Mouse (Mus musculus) midbrain, embryonic 11.5 days (tissue): ENCODE data around the gene Slc6a16. TPM values are rescaled to one million over a fixed set of nuclear protein-coding genes. Genes with fewer than 3 reads are reported as not detected.

Source experiments
- ATAC-seq: fragments of 200-750 bp; cut with Nextera tagmentation; 2 replicates; pipeline ENCODE4 v1.8.0; 2017; ENCODE audit warnings: moderate TSS enrichment, moderate library complexity; ENCODE audit not compliant: low FRiP score
- DNase-seq: peaks from one replicate; pipeline ENCODE4 v3.0.0; 2015; ENCODE audit warnings: low spot score; ENCODE audit errors: missing footprints
- H3K27ac ChIP-seq: fragments of 300-500 bp; sonication (generic); 2 replicates; pipeline ENCODE4 v1.5.1; 2014; ENCODE audit warnings: low read depth, low read length
- H3K27me3 ChIP-seq: fragments of 300-500 bp; sonication (generic); 2 replicates; pipeline ENCODE4 v1.6.1; 2014; ENCODE audit warnings: mild to moderate bottlenecking, low read length, moderate library complexity, mixed read lengths; ENCODE audit not compliant: control insufficient read depth, insufficient read depth
- H3K36me3 ChIP-seq: fragments of 300-500 bp; sonication (generic); 2 replicates; pipeline ENCODE4 v1.6.1; 2014; ENCODE audit warnings: mild to moderate bottlenecking, low read length, moderate library complexity, mixed read lengths; ENCODE audit not compliant: control insufficient read depth, insufficient read depth
- H3K4me1 ChIP-seq: fragments of 300-500 bp; sonication (generic); 2 replicates; pipeline ENCODE4 v1.6.1; 2014; ENCODE audit warnings: low read length; ENCODE audit not compliant: control insufficient read depth, insufficient read depth
- H3K4me2 ChIP-seq: fragments of 300-500 bp; sonication (generic); 2 replicates; pipeline ENCODE4 v1.6.1; 2014; ENCODE audit warnings: mild to moderate bottlenecking, moderate library complexity
- H3K4me3 ChIP-seq: fragments of 300-500 bp; sonication (generic); 2 replicates; pipeline ENCODE4 v1.5.1; 2014; ENCODE audit warnings: low read depth, low read length
- H3K9ac ChIP-seq: fragments of 300-500 bp; sonication (generic); 2 replicates; pipeline ENCODE4 v1.6.1; 2014; ENCODE audit warnings: low read length
- H3K9me3 ChIP-seq: fragments of 300-500 bp; sonication (generic); 2 replicates; pipeline ENCODE4 v1.6.1; 2016; ENCODE audit warnings: low read length; ENCODE audit not compliant: control insufficient read depth
- WGBS: fragments of 180-500 bp; shearing (Covaris S2); extraction: QIAGEN DNeasy Blood & Tissue Kit; methylation state at CpG from one replicate; pipeline ENCODE4 v1.1.7; 2014; 5-methylcytosine and 5-hydroxymethylcytosine counted together
- polyA plus RNA-seq: library from polyadenylated mRNA; unstranded; fragments of >200 nt; fragmentation: Nextera tagmentation; extraction: Ambion mirVana; gene quantifications from 2 replicates; pipeline ENCODE4 v1.2.1, GENCODE M21; 2014

Slc6a16 gene
- polyA plus RNA-seq, 1 experiment from 2014 or later: not detected

DNA sequence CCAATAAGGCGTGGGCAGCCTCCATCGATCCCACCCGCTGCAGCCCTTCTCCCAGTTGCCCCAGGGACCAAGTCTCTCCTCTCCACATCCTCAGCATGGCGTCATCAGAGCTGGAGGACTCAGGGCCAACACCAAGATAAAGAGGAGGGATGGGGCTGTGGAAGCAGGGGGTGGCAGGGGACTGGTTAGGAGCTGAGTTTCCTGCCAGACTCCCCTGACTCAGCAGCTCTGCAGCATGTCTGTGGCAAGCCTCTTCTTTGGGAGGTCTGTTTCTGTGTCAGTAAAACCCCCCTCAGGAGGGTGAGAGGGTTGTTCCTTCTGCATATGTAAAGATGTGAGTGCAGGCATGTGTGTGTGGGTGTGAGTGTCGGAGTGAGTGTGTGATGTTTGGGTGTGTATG is 43.9 kb upstream of the Slc6a16 start:
- no peak for DNase-seq
- no peak overlapping the region for H3K27ac ChIP-seq
- no peak for ATAC-seq
- 79% methylated on average over 5 of the region's 5 CpGs for WGBS
- no peaks in the 10 kb centered on the region for H3K9me3 ChIP-seq
- H3K27me3 ChIP-seq: no peaks in the 10 kb centered on the region
- H3K4me2 ChIP-seq: no peak overlapping the region
- H3K4me1 ChIP-seq: no peaks in the 10 kb centered on the region
- H3K4me3 ChIP-seq: no peak overlapping the region
- no peaks in the 10 kb centered on the region for H3K36me3 ChIP-seq
- H3K9ac ChIP-seq: no peak overlapping the region

DNA sequence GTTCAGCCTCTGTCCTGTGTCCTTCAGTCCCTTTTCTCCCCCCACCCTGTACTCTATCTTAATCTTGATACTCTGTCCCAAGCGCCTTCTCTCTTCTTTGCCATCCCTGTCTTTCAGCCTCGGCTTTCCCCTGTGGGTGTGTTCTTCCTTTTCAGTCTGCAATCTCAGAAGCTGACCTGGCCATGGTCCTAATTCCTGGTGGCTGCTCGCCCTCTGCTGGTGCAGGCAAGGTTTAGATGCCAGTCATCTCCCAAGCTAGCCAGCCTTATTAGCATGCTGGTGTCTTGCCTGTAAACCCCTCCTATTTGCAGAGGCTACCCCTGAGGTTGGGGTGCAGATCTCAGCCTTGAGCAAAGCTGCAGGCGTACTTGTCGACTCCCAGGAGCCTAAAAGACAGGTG is 42.5 kb upstream of the Slc6a16 start:
- ATAC-seq: peak; percentile 73; the same call in 1 of the 2 replicates
- no peak overlapping the region for H3K4me3 ChIP-seq
- H3K9ac ChIP-seq: no peak overlapping the region
- no peaks in the 10 kb centered on the region for H3K4me1 ChIP-seq
- H3K4me2 ChIP-seq: no peak overlapping the region
- 12% methylated on average over 5 of the region's 5 CpGs for WGBS
- no peak for DNase-seq
- H3K27me3 ChIP-seq: no peaks in the 10 kb centered on the region
- no peaks in the 10 kb centered on the region for H3K36me3 ChIP-seq
- H3K27ac ChIP-seq: no peak overlapping the region
- H3K9me3 ChIP-seq: no peaks in the 10 kb centered on the region

DNA sequence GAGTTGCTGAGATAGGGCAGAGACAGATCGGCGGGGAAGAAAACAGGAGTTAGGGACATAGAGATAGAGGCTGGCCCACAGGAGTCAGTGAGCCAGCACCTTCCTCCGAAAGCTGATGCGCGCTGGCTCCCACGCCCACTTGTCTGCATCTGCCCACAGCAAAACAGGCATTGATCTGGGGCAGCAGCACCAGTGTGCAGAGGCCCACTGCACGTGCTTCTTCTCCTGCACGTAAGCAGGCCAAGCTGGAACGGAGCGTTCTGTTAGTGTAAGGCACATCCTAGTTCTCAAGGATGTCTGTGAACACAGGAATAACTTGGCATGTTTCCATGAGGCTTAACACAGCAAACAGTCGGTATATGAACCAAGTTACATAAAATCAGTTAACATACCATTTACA is 41.9 kb upstream of the Slc6a16 start:
- Histone ChIP-seq H3K4me3 (no peak overlapping the region), H3K27me3 (no peaks in the 10 kb centered on the region), H3K36me3 (no peaks in the 10 kb centered on the region), H3K9ac (no peak overlapping the region), H3K27ac (no peak overlapping the region), H3K4me2 (no peak overlapping the region), H3K4me1 (no peaks in the 10 kb centered on the region), H3K9me3 (no peaks in the 10 kb centered on the region)
- ATAC-seq (no peak), DNase-seq (no peak)
- 86% methylated on average over 11 of the region's 11 CpGs for WGBS

DNA sequence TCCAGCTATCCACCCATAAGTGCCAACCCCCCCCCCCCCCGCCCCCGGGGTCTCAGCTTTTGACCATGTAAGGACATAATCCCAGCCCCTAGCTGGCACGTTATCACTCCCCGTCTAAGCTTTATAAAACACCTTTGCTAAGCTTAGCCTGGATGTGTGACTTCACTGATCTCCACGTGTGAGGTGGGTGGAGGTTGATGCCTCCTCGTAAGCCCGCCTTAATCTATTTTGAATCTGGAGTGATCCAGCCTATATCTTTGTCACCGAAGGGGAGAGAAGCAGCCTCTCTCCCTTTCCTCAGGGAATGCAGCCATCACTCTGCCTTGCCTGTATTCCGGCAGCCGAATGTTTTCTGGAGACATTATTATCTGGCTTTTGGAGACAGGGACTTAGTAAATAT is 38.2 kb upstream of the Slc6a16 start:
- Histone ChIP-seq H3K27me3 (no peaks in the 10 kb centered on the region), H3K9ac (no peak overlapping the region), H3K27ac (no peak overlapping the region), H3K36me3 (no peaks in the 10 kb centered on the region), H3K4me2 (no peak overlapping the region), H3K4me1 (no peaks in the 10 kb centered on the region), H3K4me3 (no peak overlapping the region), H3K9me3 (no peaks in the 10 kb centered on the region)
- DNase-seq: no peak
- WGBS: 63% methylated on average over 10 of the region's 10 CpGs
- no peak for ATAC-seq

DNA sequence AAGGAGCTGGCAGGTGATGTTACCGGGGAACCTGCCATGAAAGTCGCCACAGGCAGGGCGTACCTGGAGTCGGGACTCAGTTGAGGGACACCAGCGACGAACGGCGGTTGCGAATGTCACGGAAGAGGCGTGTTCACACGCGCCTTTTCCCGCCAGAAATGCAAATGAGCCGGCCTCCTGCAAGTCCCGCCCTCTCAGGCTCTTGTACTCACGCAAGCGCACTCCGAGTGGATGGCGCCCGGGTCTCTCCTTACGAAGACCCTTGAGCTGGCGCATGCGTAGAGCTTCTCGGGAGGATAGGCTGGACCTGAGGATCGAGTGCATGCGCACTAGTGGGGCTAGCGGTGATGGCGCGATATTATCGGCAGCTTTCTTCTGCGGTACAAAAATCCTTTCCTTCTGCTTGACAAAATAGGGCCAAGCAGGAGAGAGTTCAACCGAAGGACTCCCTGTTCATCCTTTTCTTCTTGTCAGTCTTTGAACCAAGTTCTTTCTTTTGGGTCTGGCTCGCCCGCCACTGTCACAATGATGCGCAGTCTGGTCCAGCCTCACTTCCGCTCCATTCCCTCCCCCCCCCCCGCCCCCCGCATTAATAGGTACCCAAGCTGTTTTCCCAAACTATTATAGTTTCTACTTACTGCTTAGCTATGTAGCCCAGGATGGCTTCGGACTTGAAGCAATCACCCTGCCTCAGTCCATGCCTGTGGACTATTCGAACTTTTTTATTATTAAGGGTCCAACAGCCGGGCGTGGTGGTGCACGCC is 36.3 kb upstream of the Slc6a16 start, which contains the start of gene Ccdc155:
Gene Ccdc155, minus strand, starts transcription at position 513 of the 764 bp plus-strand sequence.
- Histone ChIP-seq H3K9me3 (peaks cover 4% of the 10 kb centered on the region; the same call in 1 of the 2 replicates), H3K27ac (no peak within 1 kb of the TSS), H3K4me1 (no peaks in the 10 kb centered on the region), H3K9ac (peak within 1 kb of the TSS; percentile 49), H3K27me3 (no peaks in the 10 kb centered on the region), H3K4me3 (peak within 1 kb of the TSS; percentile 28), H3K36me3 (no peaks in the 10 kb centered on the region), H3K4me2 (peak within 1 kb of the TSS; percentile 34)
- 9% methylated on average over 44 of the region's 44 CpGs for WGBS
- peak; percentile 98 for ATAC-seq
- peak; percentile 99 for DNase-seq

DNA sequence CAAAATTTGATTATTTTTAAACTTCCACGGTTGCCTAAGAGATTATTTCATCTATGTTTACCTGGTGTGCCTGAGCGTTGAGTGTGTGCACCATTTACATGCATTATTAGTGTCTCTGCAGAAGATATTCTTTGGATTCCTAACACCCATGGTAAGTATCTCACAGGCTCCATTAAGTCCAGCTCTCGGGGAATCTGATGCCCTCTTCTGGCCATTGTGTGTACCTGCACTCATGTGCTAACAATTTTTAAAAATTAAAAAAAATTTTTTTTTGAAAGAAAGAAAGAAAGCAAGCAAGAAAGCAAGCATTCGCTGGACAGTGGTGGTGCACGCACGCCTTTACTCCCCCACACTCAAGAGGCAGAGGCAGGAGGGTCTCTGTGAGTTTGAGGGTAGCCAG is 32.6 kb upstream of the Slc6a16 start:
- Histone ChIP-seq H3K36me3 (no peaks in the 10 kb centered on the region), H3K4me3 (no peak overlapping the region), H3K4me1 (no peaks in the 10 kb centered on the region), H3K4me2 (no peak overlapping the region), H3K27ac (no peak overlapping the region), H3K9me3 (peaks cover 4% of the 10 kb centered on the region; the same call in 1 of the 2 replicates), H3K27me3 (peaks cover 12% of the 10 kb centered on the region), H3K9ac (no peak overlapping the region)
- no peak for ATAC-seq
- 80% methylated on average over 6 of the region's 6 CpGs for WGBS
- no peak for DNase-seq

DNA sequence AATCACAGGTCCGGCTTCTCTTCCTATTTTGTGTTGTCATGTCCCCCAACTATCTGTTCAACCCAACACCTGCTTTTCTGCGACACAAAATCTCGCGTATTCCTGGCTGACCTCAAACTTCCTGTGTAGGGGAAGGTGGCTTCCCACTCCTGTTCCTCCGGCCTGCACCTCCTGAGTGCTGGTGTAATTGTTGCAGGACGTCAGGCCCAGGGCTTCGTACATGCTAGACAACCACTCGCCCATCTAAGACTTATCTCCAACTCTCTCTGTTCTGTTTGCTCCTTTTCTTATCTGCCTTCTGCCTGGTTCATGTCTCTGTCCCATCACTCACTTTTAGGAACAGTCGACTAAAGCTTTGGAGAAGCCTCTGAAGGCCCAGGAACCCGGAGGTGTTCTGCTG is 29.8 kb upstream of the Slc6a16 start:
- DNase-seq (no peak), ATAC-seq (no peak)
- no peak overlapping the region for H3K27ac ChIP-seq
- no peaks in the 10 kb centered on the region for H3K4me1 ChIP-seq
- H3K9me3 ChIP-seq: peaks cover 4% of the 10 kb centered on the region; the same call in 1 of the 2 replicates
- H3K4me2 ChIP-seq: no peak overlapping the region
- H3K4me3 ChIP-seq: no peak overlapping the region
- peaks cover 12% of the 10 kb centered on the region for H3K27me3 ChIP-seq
- 82% methylated on average over 10 of the region's 10 CpGs for WGBS
- H3K9ac ChIP-seq: no peak overlapping the region
- H3K36me3 ChIP-seq: no peaks in the 10 kb centered on the region

DNA sequence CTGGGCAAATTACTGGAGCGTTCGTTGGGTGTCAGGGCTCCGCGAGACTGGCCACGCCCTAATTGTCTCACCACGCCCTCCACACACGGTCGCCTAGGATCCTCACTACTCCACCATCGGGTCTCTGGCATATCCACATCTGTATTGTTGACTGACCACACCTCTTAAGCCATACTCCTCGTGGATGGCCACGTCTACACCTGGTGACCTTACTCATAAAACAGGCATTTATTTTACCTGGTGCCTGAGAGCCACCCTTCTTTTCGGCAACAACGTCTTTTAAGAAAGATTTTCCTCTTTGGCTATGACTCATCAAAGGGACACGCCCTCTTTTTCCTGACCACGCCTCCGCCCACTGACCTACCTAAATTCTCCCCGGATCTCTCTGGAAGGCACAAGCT is 29.0 kb upstream of the Slc6a16 start, which contains the start of gene Dkkl1:
Gene Dkkl1, minus strand, starts transcription at position 297 of the 401 bp plus-strand sequence.
- peaks cover 4% of the 10 kb centered on the region; the same call in 1 of the 2 replicates for H3K9me3 ChIP-seq
- H3K9ac ChIP-seq: no peak within 1 kb of the TSS
- ATAC-seq (no peak), DNase-seq (no peak)
- no peaks in the 10 kb centered on the region for H3K36me3 ChIP-seq
- no peak within 1 kb of the TSS for H3K4me2 ChIP-seq
- H3K4me1 ChIP-seq: peaks cover 2% of the 10 kb centered on the region
- no peak within 1 kb of the TSS for H3K27ac ChIP-seq
- 7% methylated on average over 17 of the region's 17 CpGs for WGBS
- H3K4me3 ChIP-seq: no peak within 1 kb of the TSS
- peaks cover 12% of the 10 kb centered on the region for H3K27me3 ChIP-seq

DNA sequence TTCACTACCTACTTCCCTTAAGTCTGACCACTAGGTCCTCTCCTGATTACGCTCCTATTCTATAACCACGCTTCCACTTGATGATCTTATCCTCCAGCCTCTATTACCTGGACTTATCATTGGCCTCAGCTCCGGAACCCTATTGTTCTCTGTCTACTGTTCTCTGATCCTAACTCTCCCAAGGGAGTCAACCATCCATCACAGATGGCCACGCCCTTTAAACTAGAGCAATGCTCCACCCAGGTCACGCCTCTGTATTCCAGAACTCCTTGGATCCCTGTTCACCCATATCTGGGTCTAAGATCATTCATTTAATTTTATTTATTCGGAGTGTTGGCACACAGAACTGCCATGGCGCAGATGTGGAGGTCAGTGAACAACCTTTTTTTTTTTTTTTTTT is 28.5 kb upstream of the Slc6a16 start:
- H3K4me3 ChIP-seq: no peak overlapping the region
- H3K4me1 ChIP-seq: peaks cover 7% of the 10 kb centered on the region
- ATAC-seq (no peak), DNase-seq (no peak)
- no peak overlapping the region for H3K9ac ChIP-seq
- H3K9me3 ChIP-seq: peaks cover 4% of the 10 kb centered on the region; the same call in 1 of the 2 replicates
- no peak overlapping the region for H3K4me2 ChIP-seq
- H3K36me3 ChIP-seq: no peaks in the 10 kb centered on the region
- no peak overlapping the region for H3K27ac ChIP-seq
- WGBS: 74% methylated on average over 7 of the region's 7 CpGs
- peaks cover 12% of the 10 kb centered on the region for H3K27me3 ChIP-seq
